Mouse (Mus musculus) activated CD4-positive, CD25-positive, alpha-beta regulatory T cell (primary cell): ENCODE results near the gene Gpatch1. TPM values are rescaled to one million over a fixed set of nuclear protein-coding genes. Genes with fewer than 3 reads are reported as not detected.

Experiments used
- polyA plus RNA-seq, 2 experiments: library from polyadenylated mRNA; unstranded; fragments of 100-300 nt; shearing (Covaris generic); gene quantifications; one replicate each; pipeline ENCODE4 v1.2.1; 2017

The Gpatch1 gene
- polyA plus RNA-seq: 10 to 100 TPM; 14.8 to 15.7 TPM

DNA sequence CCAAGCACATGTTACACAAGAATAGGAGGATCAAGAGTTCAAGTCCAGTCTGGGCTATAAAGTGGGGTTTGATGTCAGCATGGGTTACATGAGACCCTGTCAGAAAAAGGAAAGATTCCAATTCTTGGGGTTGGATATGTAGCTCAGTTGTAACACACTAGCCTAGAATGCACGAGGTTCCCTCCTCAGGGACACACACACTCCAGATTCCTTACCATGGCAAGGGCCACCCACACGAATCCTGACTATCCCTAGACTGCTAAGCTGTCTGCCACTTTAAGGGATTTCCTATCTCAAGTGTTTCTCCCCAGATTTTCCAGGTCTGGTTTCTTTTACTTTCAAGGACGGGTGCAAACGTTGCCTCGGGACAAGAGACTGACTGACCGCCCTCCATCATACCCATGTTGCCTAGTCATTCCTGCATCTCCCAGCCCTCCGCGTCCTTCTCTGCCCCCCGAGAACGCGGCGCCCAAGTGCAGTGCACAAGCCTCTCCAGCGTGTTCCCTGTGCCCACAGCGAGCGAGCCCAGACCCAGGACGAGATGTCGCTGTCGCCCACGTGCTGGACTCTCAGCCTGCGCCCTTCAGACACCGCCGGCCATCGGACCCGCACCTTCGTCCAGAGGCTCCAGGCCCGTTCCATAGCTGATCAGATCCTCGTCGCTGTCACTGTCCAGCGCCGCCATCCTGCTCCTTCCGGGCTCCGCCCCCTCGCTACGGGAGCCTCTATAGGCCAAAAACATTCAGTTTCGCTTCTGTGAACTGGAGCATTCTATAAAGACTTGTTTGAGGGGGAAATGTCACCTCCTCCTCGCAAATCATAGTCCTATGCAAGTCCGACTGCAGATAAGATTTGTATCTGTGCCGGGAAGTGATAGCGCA lies at the start of gene Gpatch1:
TSS of gene Gpatch1 (minus strand) at position 712 of the 881 bp plus-strand sequence.

GRCm38 (mm10) chr7:35333692-35334526 lies 15.7 kb upstream of the Gpatch1 start, which contains the start of gene Rhpn2:
Gene Rhpn2, plus strand, starts transcription at chr7:35334170.

Other genes starting within 250 kb of the Gpatch1 start
- gene Cebpa, start 199.1 kb downstream of the Gpatch1 start, polyA plus RNA-seq: 1 to 10 TPM; 1.7 to 2.5 TPM
- 1 to 10 TPM in 1 of 2 experiments, under 1 TPM in 1; 0.94 to 2.0 TPM for gene Slc7a10, start 132.1 kb downstream of the Gpatch1 start, polyA plus RNA-seq
- gene Lrp3, start 102.9 kb downstream of the Gpatch1 start, polyA plus RNA-seq: under 1 TPM; 0.12 to 0.31 TPM
- gene Rhpn2, start 15.7 kb upstream of the Gpatch1 start, polyA plus RNA-seq: under 1 TPM; 0.05 to 0.14 TPM
- 10 to 100 TPM; 24.0 to 29.1 TPM for gene Faap24, start 78.4 kb upstream of the Gpatch1 start, polyA plus RNA-seq
- gene Cep89, start 78.6 kb upstream of the Gpatch1 start, polyA plus RNA-seq: 10 to 100 TPM; 10.2 to 10.9 TPM
- gene Slc7a9, start 130.4 kb upstream of the Gpatch1 start, polyA plus RNA-seq: not detected
- under 1 TPM in 1 of 2 experiments, not detected in 1; 0.12 TPM for gene Tdrd12, start 219.3 kb upstream of the Gpatch1 start, polyA plus RNA-seq
- 10 to 100 TPM; 54.5 to 73.9 TPM for gene Nudt19, start 237.9 kb upstream of the Gpatch1 start, polyA plus RNA-seq